Mouse (Mus musculus) myocyte (in vitro differentiated cells): ENCODE results near the gene Glb1l2.

ENCODE experiments used
- CEBPB ChIP-seq: IDR thresholded peaks from 2 replicates; pipeline ENCODE4 v1.6.1; 2011; ENCODE audit warnings: mild to moderate bottlenecking, moderate library complexity; ENCODE audit not compliant: poor library complexity, insufficient read depth, severe bottlenecking
- E2F4 ChIP-seq: IDR thresholded peaks from one replicate; pipeline ENCODE4 v1.6.1; 2011; ENCODE audit warnings: mild to moderate bottlenecking, control low read depth, moderate library complexity; ENCODE audit not compliant: insufficient read depth
- MAX ChIP-seq: IDR thresholded peaks from one replicate; pipeline ENCODE4 v1.6.1; 2011; ENCODE audit warnings: low read depth, mild to moderate bottlenecking, control low read depth
- MYOD1 ChIP-seq, 3 experiments: IDR thresholded peaks; one replicate each; pipeline ENCODE4 v1.6.1; 2011; ENCODE audit warnings: control low read depth in 2 of 3, low read depth in 2 of 3, mild to moderate bottlenecking in 2 of 3, moderate library complexity in 1 of 3; ENCODE audit not compliant: insufficient read length in 2 of 3, control insufficient read depth in 1 of 3
- MYOG ChIP-seq, 3 experiments: IDR thresholded peaks; one replicate each; pipeline ENCODE4 v1.6.1; 2011; ENCODE audit warnings: control low read depth in 2 of 3, low read depth in 2 of 3, mild to moderate bottlenecking in 2 of 3; ENCODE audit not compliant: insufficient read length in 2 of 3, control insufficient read depth in 1 of 3, insufficient read depth in 1 of 3
- POLR2A ChIP-seq: IDR thresholded peaks from one replicate; pipeline ENCODE4 v1.6.1; 2011; ENCODE audit warnings: low read depth, mild to moderate bottlenecking, control low read depth, moderate library complexity; ENCODE audit not compliant: insufficient read length
- TCF12 ChIP-seq: IDR thresholded peaks from one replicate; pipeline ENCODE4 v1.6.1; 2011; ENCODE audit warnings: mild to moderate bottlenecking, control low read depth; ENCODE audit not compliant: poor library complexity, insufficient read depth, severe bottlenecking
- TCF3 ChIP-seq: IDR thresholded peaks from one replicate; pipeline ENCODE4 v1.6.1; 2011; ENCODE audit warnings: low read depth, control low read depth; ENCODE audit not compliant: insufficient read length
- USF1 ChIP-seq: IDR thresholded peaks from one replicate; pipeline ENCODE4 v1.6.1; 2011; ENCODE audit warnings: low read depth, mild to moderate bottlenecking, control low read depth, moderate library complexity

GRCm38 (mm10) chr9:26721771-26722170 lies 84.5 kb downstream of the Glb1l2 start:
- TF ChIP-seq POLR2A (no peak), CEBPB (no peak), MAX (no peak), USF1 (no peak), TCF3 (no peak), MYOD1 (IDR thresholded peaks at IDR 0.05; ENCODE audit: control insufficient read depth in 1 of 3, insufficient read length in 2 of 3, low read depth in 2 of 3) (no peak), E2F4 (no peak), TCF12 (no peak), MYOG (IDR thresholded peaks at IDR 0.05; ENCODE audit: control insufficient read depth in 1 of 3, insufficient read depth in 1 of 3, insufficient read length in 2 of 3, low read depth in 2 of 3) (no peak)
